Mouse (Mus musculus) cortical plate, adult 2 months (tissue): ENCODE data around the gene Lin7b.

Experiments
- CTCF ChIP-seq: fragments of 200-500 bp; IDR thresholded peaks from 2 replicates; pipeline ENCODE4 v1.5.1; 2011; ENCODE audit warnings: mild to moderate bottlenecking, control low read depth, low read length; ENCODE audit not compliant: insufficient read depth; ENCODE audit errors: extremely low read depth
- POLR2A ChIP-seq: fragments of 200-500 bp; IDR thresholded peaks from 2 replicates; pipeline ENCODE4 v1.6.1; 2011; ENCODE audit warnings: mild to moderate bottlenecking, low read length, control low read depth; ENCODE audit not compliant: insufficient read depth; ENCODE audit errors: extremely low read depth

DNA sequence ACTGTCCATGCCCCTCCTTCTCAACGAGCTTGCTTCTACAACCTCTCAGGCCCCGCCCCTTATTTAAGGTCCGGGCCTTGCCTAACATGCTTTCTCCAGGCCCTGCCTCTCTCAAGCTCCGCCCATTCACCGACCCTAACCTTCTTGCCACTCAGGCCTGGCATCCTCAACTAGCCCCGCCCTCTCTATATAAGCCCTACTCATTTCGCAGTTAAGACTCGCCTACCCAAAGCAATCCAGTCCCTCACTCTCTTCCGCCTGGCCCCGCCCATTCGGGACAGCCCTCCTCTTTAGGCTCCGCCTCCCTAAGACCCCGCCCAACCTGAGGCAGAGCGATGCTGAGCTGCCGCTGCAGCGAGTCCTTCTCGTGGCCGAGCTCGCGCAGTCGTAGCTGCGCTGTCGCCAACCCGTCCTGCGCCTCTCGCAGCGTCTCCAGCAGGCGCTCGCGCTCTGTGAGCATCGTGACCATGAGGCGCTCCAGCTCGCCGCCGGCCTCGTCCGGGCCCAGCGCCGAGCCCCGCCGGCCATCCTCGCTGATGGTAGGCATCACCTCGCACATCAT, 9.1 kb downstream of the Lin7b start:
- TF ChIP-seq CTCF (no peak), POLR2A (peak; percentile 97)
